Mouse (Mus musculus) ES-Bruce4 (cell line): Measurements from ENCODE around the gene Lrmda.

Experiments
- CTCF ChIP-seq: IDR thresholded peaks from one replicate; pipeline ENCODE4 v1.8.1; 2011; ENCODE audit warnings: low read depth, low read length
- EP300 ChIP-seq: IDR thresholded peaks from 2 replicates; pipeline ENCODE4 v1.6.1; 2011; ENCODE audit warnings: low read depth, low read length; ENCODE audit not compliant: insufficient read depth
- POLR2A ChIP-seq: IDR thresholded peaks from one replicate; pipeline ENCODE4 v1.8.1; 2011; ENCODE audit warnings: low read length; ENCODE audit not compliant: insufficient read depth

- TF ChIP-seq CTCF = no peak
- no peak for TF ChIP-seq EP300
- TF ChIP-seq POLR2A = no peak
These were observed 532.8 kb downstream of the Lrmda start for GRCm38 (mm10) chr14:22552358-22552757.
